Mouse (Mus musculus): ENCODE results near the gene Sfi1.
"Not testable (repeated sequence)": the region's sequence is repeated elsewhere in the genome, so short reads cannot be mapped to it uniquely, and the experiment has no call there.

DNA sequence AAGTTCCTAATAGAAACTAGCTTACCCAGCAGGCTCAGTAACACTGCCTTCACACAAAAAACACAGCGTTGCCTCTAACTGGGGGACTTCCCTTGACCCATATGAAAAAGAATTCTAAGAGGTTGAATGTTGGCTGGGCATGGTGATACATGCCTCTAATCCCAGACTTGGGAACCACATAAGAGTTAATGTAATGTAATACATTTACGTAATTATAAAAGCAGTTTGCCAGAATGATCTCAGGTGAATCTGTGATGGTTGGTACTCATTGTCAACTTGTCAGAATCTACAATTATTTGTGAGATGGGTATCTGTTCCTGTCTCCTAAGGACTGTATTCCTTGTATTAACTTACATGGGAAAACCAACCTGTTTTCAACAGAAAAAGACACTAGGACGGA lies 36.3 kb downstream of the Sfi1 start:
- TF ChIP-seq POLR2A (IDR thresholded peaks at IDR 0.05; ENCODE audit: borderline replicate concordance, extremely low read depth, insufficient read depth, insufficient read length, poor library complexity, severe bottlenecking); CTCF (IDR thresholded peaks at IDR 0.05; ENCODE audit: borderline replicate concordance, extremely low read depth, insufficient read depth, insufficient read length): not testable (repeated sequence)

Data from brain, embryonic 14.5 days (tissue).